Mouse (Mus musculus) spleen, adult 2 months (tissue): ENCODE measurements around the gene Abcb7.

Experiments
- CTCF ChIP-seq: fragments of 200-500 bp; IDR thresholded peaks from 2 replicates; pipeline ENCODE4 v1.5.1; 2011; ENCODE audit warnings: mild to moderate bottlenecking, inconsistent platforms; ENCODE audit not compliant: insufficient read depth, insufficient read length, insufficient replicate concordance; ENCODE audit errors: extremely low read depth
- POLR2A ChIP-seq: fragments of 200-500 bp; IDR thresholded peaks from 2 replicates; pipeline ENCODE4 v1.6.1; 2011; ENCODE audit warnings: low read depth, low read length, inconsistent platforms

GRCm38 (mm10) chrX:104413995-104414394 lies 339 bp upstream of the Abcb7 start:
- no peak for TF ChIP-seq POLR2A
- no peak for TF ChIP-seq CTCF
